Mouse (Mus musculus) embryonic fibroblast, embryonic 13.5 days (primary cell): ENCODE measurements around the gene Cadm1. TPM values are rescaled to one million over a fixed set of nuclear protein-coding genes. Genes with fewer than 3 reads are reported as not detected.

ENCODE experiments used
- H3K27ac ChIP-seq: 2 replicates; pipeline ENCODE4 v1.5.1; 2012; ENCODE audit warnings: low read length, control low read depth, inconsistent platforms; ENCODE audit not compliant: insufficient read depth
- H3K4me1 ChIP-seq: 2 replicates; pipeline ENCODE4 v1.6.1; 2011; ENCODE audit warnings: low read length; ENCODE audit not compliant: control insufficient read depth, insufficient read depth
- H3K4me3 ChIP-seq: 2 replicates; pipeline ENCODE4 v1.5.1; 2011; ENCODE audit warnings: mild to moderate bottlenecking, control low read depth, low read length; ENCODE audit not compliant: insufficient read depth
- CTCF ChIP-seq: IDR thresholded peaks from 2 replicates; pipeline ENCODE4 v1.5.1; 2011; ENCODE audit warnings: mild to moderate bottlenecking, control low read depth, low read length, moderate library complexity, borderline replicate concordance; ENCODE audit not compliant: insufficient read depth
- POLR2A ChIP-seq: IDR thresholded peaks from 2 replicates; pipeline ENCODE4 v1.6.1; 2011; ENCODE audit warnings: low read depth, mild to moderate bottlenecking, control low read depth, low read length, moderate library complexity
- polyA plus RNA-seq: library from polyadenylated mRNA; stranded (reverse); fragments of >200 nt; gene quantifications from 2 replicates; pipeline ENCODE4 v1.2.4, GENCODE M21; 2011; ENCODE audit warnings: low read depth; ENCODE audit not compliant: missing spikeins, insufficient read length

The Cadm1 gene
- polyA plus RNA-seq, 1 experiment, result 5.6 TPM

GRCm38 (mm10) chr9:47765323-47765722 lies 235.3 kb downstream of the Cadm1 start:
- Histone ChIP-seq H3K4me3 (no peak overlapping the region), H3K4me1 (peaks cover 4% of the 10 kb centered on the region; the same call in 1 of the 2 replicates), H3K27ac (no peak overlapping the region)
- no peak for TF ChIP-seq CTCF
- no peak for TF ChIP-seq POLR2A

GRCm38 (mm10) chr9:47766342-47766741 lies 236.4 kb downstream of the Cadm1 start:
- Histone ChIP-seq H3K27ac (no peak overlapping the region), H3K4me3 (no peak overlapping the region), H3K4me1 (peaks cover 2% of the 10 kb centered on the region; the same call in 1 of the 2 replicates)
- TF ChIP-seq POLR2A (no peak), CTCF (no peak)

GRCm38 (mm10) chr9:47770836-47771235 lies 240.9 kb downstream of the Cadm1 start:
- Histone ChIP-seq H3K27ac (no peak overlapping the region), H3K4me3 (no peak overlapping the region), H3K4me1 (no peaks in the 10 kb centered on the region)
- no peak for TF ChIP-seq POLR2A

- TF ChIP-seq CTCF (no peak), POLR2A (no peak)
- H3K27ac ChIP-seq, result no peak overlapping the region
- no peaks in the 10 kb centered on the region for H3K4me1 ChIP-seq
- no peak overlapping the region for H3K4me3 ChIP-seq
These were observed 242.0 kb downstream of the Cadm1 start for GRCm38 (mm10) chr9:47771953-47772352.

GRCm38 (mm10) chr9:47772750-47773149 lies 242.8 kb downstream of the Cadm1 start:
- Histone ChIP-seq H3K4me3 (no peak overlapping the region), H3K4me1 (no peaks in the 10 kb centered on the region), H3K27ac (no peak overlapping the region)
- TF ChIP-seq POLR2A, result no peak
- TF ChIP-seq CTCF, result no peak

GRCm38 (mm10) chr9:47776941-47777919 lies 247.3 kb downstream of the Cadm1 start:
- H3K4me3 ChIP-seq, result no peak overlapping the region
- H3K4me1 ChIP-seq, result no peaks in the 10 kb centered on the region
- H3K27ac ChIP-seq, result no peak overlapping the region
- no peak for TF ChIP-seq POLR2A
- no peak for TF ChIP-seq CTCF

- Histone ChIP-seq H3K4me3 (no peak overlapping the region), H3K4me1 (no peaks in the 10 kb centered on the region), H3K27ac (no peak overlapping the region)
- TF ChIP-seq POLR2A, result no peak
- no peak for TF ChIP-seq CTCF
These were observed 248.5 kb downstream of the Cadm1 start for GRCm38 (mm10) chr9:47778438-47778837.

- Histone ChIP-seq H3K4me3 (no peak overlapping the region), H3K27ac (no peak overlapping the region), H3K4me1 (no peaks in the 10 kb centered on the region)
- no peak for TF ChIP-seq POLR2A
These were observed 249.3 kb downstream of the Cadm1 start for GRCm38 (mm10) chr9:47779291-47779690.

GRCm38 (mm10) chr9:47786642-47787041 lies 256.7 kb downstream of the Cadm1 start:
- Histone ChIP-seq H3K4me1 (no peaks in the 10 kb centered on the region), H3K4me3 (no peak overlapping the region), H3K27ac (no peak overlapping the region)
- TF ChIP-seq CTCF (no peak), POLR2A (no peak)

GRCm38 (mm10) chr9:47798478-47798877 lies 268.5 kb downstream of the Cadm1 start:
- TF ChIP-seq POLR2A (no peak), CTCF (no peak)
- Histone ChIP-seq H3K27ac (no peak overlapping the region), H3K4me3 (no peak overlapping the region), H3K4me1 (no peaks in the 10 kb centered on the region)
